Mouse (Mus musculus) layer of hippocampus, adult 8-10 months (tissue): ENCODE results near the gene Drosha. TPM values are rescaled to one million over a fixed set of nuclear protein-coding genes. Genes with fewer than 3 reads are reported as not detected.
"Not testable (repeated sequence)": the region's sequence is repeated elsewhere in the genome, so short reads cannot be mapped to it uniquely, and the experiment has no call there.

ENCODE experiments used
- DNase-seq, 2 experiments: peaks; one replicate each; pipeline ENCODE4 v3.0.0; 2022; ENCODE audit warnings: low spot score in 2 of 2
- microRNA-seq, 2 experiments: library from miRNA; unstranded; fragments of <30 nt; microRNA quantifications; one replicate each; pipeline ENCODE4 v1.2.0; 2022
- total RNA-seq, 4 experiments: library from RNA; stranded (reverse); gene quantifications; 2 replicates each; pipeline ENCODE4 v1.2.4; 2022

The Drosha gene
- total RNA-seq, 4 experiments from 2014 or later = 78.1 to 87.8 (median 84.3) TPM

- DNase-seq = no peak
These were observed 99.2 kb downstream of the Drosha start for GRCm38 (mm10) chr15:12923826-12924225.

DNA sequence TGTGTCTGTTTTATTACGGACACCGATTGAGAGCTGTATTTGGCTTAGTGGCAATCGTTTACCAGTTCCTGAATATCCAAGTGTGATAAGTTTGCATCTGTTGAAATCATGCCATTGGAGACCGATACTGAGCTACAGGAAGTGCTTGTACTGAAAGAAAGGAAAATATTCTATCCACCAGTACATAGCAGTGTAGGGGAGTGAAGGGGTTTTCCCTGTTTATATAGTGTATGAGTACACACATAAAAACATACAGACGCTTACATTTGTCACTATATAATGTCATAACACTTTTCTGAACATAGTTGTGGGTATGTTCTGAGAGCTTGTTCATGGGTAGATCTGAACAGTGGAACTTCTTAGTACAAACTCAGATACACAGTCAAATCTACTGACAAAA is 106.9 kb downstream of the Drosha start:
- no peak for DNase-seq

DNA sequence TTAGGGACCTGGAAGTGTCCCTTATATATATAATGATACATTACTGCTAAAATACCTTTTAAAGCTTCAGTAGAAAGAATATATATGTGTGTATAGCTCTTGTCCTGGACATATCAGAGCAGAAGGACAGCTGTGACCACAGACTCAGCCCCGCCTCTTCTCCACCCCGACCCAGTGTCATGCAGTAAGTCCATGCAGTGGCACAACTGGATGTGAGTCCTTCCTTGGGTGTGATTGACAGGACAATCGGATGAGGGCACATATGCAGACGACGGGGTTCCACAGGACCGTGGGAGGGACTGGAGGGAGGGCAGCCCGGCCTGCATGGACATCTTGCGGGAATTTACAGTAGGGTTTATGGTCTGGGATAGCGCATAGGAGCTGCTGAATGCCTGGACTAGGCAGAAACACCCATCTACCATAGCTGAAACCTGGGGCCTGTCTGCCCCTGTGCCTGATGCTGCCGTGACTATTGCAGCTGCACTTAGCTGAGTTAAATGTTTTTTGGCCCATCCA is 111.7 kb downstream of the Drosha start:
- DNase-seq = no peak

DNA sequence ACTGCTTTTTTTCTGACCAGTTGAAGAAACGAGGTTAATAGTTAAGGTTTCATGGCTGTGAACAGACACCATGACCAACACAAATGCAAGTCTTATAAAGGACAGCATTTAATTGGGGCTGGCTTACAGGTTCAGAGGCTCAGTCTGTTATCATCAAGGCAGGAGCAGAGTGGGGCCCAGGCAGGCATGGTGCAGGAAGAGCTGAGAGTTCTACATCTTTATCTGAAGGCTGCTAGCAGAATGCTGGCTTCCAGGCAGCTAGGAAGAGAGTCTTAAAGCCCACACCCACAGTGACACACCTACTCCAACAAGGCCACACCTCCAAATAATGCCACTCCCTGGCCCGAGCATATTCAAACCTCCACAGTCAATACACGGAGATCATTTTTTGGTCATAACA is 112.7 kb downstream of the Drosha start:
- not testable (repeated sequence) for DNase-seq

DNA sequence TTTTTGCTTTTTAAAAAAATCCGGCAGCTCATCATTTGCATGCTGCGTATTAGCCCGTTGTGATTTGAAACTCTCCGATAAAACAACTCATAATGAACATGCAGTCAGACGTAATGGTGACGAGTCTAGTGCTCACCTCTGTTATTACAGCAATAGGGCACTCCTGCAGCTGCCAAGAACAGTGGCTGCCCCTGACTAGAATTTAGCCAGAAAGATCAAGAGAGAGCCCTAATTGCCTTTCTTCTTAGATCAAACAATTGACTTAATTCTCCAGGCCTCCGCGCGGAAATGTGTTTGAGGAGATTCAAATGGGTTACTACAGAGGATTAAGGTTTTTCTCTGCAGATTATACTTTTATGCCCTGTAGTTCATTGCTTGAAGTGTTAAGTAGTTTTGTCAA is 116.5 kb downstream of the Drosha start:
- DNase-seq = no peak

- DNase-seq = no peak
These were observed 117.1 kb downstream of the Drosha start for GRCm38 (mm10) chr15:12941651-12942180.

GRCm38 (mm10) chr15:12942424-12942823 is 117.8 kb downstream of the Drosha start:
- DNase-seq = no peak

- no peak for DNase-seq
These were observed 133.4 kb downstream of the Drosha start for GRCm38 (mm10) chr15:12958051-12958450.

DNA sequence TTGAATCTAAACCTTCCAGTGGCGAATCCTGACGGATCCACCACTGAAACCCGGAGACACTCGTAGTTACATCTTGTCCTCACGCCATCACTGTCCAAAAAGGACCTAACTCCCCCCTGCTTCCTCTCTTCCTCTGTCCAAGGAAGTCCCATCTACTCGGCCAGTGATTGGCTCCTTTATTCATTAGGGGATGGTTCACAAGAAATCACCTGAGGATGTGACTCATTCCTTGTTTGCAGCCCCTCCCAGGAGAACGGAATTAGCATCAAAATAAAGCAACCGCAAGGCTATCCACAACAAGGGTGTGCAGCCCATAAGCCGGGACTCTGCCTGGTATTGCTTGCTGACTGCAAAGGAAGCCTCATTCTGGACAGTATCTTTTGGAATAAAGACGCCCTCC is 137.6 kb downstream of the Drosha start:
- DNase-seq = no peak

DNA sequence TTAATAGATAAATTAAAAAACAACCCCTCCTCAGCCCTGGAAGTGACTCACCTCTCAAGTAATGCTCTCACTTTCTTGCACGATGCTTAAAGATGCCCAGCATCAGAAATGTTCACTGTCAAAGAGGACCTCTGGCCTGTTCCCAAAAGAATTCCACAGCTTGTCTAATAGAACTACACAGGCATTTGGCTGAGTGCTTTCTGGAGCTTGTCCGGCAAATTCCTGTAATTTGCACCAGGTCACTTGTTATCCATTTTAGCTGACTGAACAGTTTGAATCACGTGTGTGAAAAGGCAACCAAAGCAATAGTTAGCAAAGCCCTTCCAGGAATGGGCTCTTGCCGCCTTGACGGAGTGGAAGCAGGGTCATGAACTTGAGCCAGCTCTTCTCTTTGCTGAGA is 140.6 kb downstream of the Drosha start:
- no peak for DNase-seq

DNA sequence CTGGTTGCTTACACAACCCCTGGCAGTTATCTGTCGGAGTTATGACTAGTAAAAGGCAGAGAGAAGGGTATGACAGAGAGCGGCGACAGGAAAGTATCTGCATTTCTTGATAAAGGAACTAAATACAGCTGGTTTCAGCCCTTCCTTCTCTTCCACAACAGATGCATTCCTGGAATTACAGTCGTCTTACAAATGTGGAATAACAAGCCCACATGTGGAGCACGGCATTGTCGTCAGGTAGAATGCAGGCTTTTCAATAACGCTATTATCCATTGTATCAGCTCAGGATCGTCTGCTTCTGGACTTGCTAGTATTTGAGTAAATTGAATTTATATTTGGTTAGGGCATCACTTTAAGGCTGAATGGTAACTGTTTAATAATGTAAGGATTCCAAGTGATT is 144.2 kb downstream of the Drosha start:
- DNase-seq = no peak

GRCm38 (mm10) chr15:12972441-12972840 is 147.8 kb downstream of the Drosha start:
- no peak for DNase-seq

Small RNAs within 50 kb of the gene (microRNA-seq; reads per million reads assigned to microRNA genes)
- 0 reads per million in 2 experiments for gene Gm47288

Other genes starting within 250 kb of the Drosha start
- 10 to 100 TPM; 45.8 to 56.3 (median 53.1) TPM for gene Pdzd2, start 84.9 kb upstream of the Drosha start, total RNA-seq
- gene 6030458C11Rik, start 166 bp upstream of the Drosha start, total RNA-seq = 10 to 100 TPM; 25.5 to 31.1 (median 28.5) TPM